9 mouse cellular contexts compared by ENCODE assay signal in the genomic region with DNA sequence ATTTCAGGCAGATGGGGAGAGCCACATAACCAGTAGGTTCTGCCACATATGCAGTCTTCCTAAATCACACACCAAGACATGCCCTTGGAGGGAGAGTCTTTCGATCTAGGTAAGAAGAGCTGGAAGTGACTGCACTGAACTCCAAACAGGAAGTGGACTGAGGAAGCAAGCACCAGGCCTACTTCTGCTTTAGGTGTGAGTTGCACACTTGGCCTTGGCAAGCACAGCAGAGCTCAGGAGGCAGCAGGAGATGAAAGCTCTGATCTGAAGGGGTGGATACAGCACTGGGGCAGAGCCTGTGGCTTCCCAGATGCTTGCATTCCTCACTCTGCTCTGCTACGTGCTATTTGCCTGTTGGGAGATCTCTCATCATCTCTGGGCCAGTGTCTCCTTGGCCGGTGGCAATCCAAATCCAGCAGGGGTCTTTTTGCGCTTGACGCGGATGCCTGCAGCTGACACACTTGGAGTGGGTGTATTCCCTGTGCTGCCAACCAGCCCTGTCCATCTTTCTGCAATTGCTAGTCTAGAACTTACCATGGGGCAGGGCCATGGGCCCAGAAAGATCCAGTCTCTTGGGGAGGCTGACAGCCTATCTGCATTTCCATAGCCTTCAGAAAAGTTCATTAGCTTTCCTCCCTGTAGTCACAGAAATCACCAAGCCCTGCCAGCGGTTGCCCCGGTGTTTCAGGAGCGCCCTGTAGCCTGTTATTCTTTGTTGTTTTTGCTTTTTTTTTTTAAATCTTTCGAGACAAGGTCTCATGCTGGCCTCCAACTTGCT. TPM values are rescaled to one million over a fixed set of nuclear protein-coding genes. Genes with fewer than 3 reads are reported as not detected.
DNase-seq lines count a peak whose midpoint lies in the region; ATAC-seq and TF ChIP-seq lines count a peak whose summit lies in the region.
"Had no signal": no experiment of that assay in that cellular context is flagged by ENCODE, and none has a peak within 500 bp of the region (broad histone marks: within the 10 kb centered on the region; RNA-seq: fewer than 3 reads in every experiment).

No protein-coding gene starts in this region.

- peaks cover 77% of the 10 kb centered on the region for H3K4me1 ChIP-seq in heart, embryonic 13.5 days
- H3K4me1 ChIP-seq in lung, postnatal 0 days (ENCODE audit: insufficient read depth, low read depth, low read length): peaks cover 13% of the 10 kb centered on the region
- 0 out of 2 replicates have a peak, but pooled peaks cover 4% of the 10 kb centered on the region for H3K4me1 ChIP-seq in forebrain, embryonic 15.5 days

- peak overlapping the region; percentile 57 for H3K27ac ChIP-seq in heart, embryonic 13.5 days (replicated peaks)
- 0 out of 2 replicates have a peak overlapping the region, but pooled peaks have one; percentile 12 for H3K27ac ChIP-seq in lung, postnatal 0 days (ENCODE audit: low read length)
- H3K27ac ChIP-seq in forebrain, embryonic 15.5 days (replicated peaks): no peak overlapping the region

- TF ChIP-seq CTCF in lung, postnatal 0 days (IDR thresholded peaks at IDR 0.05): no peak

- DNase-seq in heart, postnatal 4 days: no peak
- peak; percentile 60 to 67 for DNase-seq in B cell, adult 2 months
- DNase-seq in lung, postnatal 0 days (ENCODE audit: low spot score): peak; percentile 52
- DNase-seq in left cerebral cortex, adult 8-10 months (ENCODE audit: low spot score in 2 of 2): no peak

- ATAC-seq in heart, embryonic 13.5 days (ENCODE audit: extremely low read depth, insufficient number of reproducible peaks, low FRiP score, low TSS enrichment): no peak
- ATAC-seq in granulocyte monocyte progenitor cell, adult 5-6 weeks (replicated peaks; ENCODE audit: poor library complexity, severe bottlenecking): peak; percentile 53
- ATAC-seq in lung, postnatal 0 days: peak; percentile 12; the same call in 1 of the 2 replicates
- ATAC-seq in megakaryocyte-erythroid progenitor cell, adult 5-6 weeks (replicated peaks; ENCODE audit: low FRiP score, low TSS enrichment, poor library complexity, severe bottlenecking): no peak
- no peak for ATAC-seq in forebrain, embryonic 15.5 days (replicated peaks)

- no peaks in the 10 kb centered on the region for H3K36me3 ChIP-seq in heart, embryonic 13.5 days
- no peaks in the 10 kb centered on the region for H3K36me3 ChIP-seq in lung, postnatal 0 days (ENCODE audit: insufficient read depth, low read length)
- H3K36me3 ChIP-seq in forebrain, embryonic 15.5 days: no peaks in the 10 kb centered on the region

- no peak overlapping the region for H3K4me2 ChIP-seq in heart, embryonic 13.5 days
- H3K4me2 ChIP-seq in lung, postnatal 0 days (replicated peaks; ENCODE audit: low read depth, low read length): no peak overlapping the region
- H3K4me2 ChIP-seq in forebrain, embryonic 15.5 days (replicated peaks): no peak overlapping the region

- H3K9me3 ChIP-seq in heart, embryonic 13.5 days: no peaks in the 10 kb centered on the region
- H3K9me3 ChIP-seq in lung, postnatal 0 days (ENCODE audit: low read length): no peaks in the 10 kb centered on the region
- no peaks in the 10 kb centered on the region for H3K9me3 ChIP-seq in forebrain, embryonic 15.5 days

- no peak for TF ChIP-seq EP300 in lung, postnatal 0 days (IDR thresholded peaks at IDR 0.05)

- WGBS in heart, embryonic 13.5 days: 58% methylated on average over 10 of the region's 10 CpGs
- WGBS in lung, postnatal 0 days: 67% methylated on average over 10 of the region's 10 CpGs
- 66% methylated on average over 10 of the region's 10 CpGs for WGBS in forebrain, embryonic 15.5 days

- H3K9ac ChIP-seq in heart, embryonic 13.5 days: peak overlapping the region; percentile 35; the same call in 1 of the 2 replicates
- no peak overlapping the region for H3K9ac ChIP-seq in lung, postnatal 0 days (replicated peaks; ENCODE audit: low read depth)
- H3K9ac ChIP-seq in forebrain, embryonic 15.5 days (replicated peaks): no peak overlapping the region

- no peaks in the 10 kb centered on the region for H3K27me3 ChIP-seq in heart, embryonic 13.5 days (replicated peaks)
- H3K27me3 ChIP-seq in lung, postnatal 0 days (replicated peaks; ENCODE audit: insufficient read depth, low read length): no peaks in the 10 kb centered on the region
- H3K27me3 ChIP-seq in forebrain, embryonic 15.5 days: no peaks in the 10 kb centered on the region

- H3K4me3 ChIP-seq in heart, embryonic 13.5 days: no peak overlapping the region
- H3K4me3 ChIP-seq in lung, postnatal 0 days (ENCODE audit: low read depth, low read length): no peak overlapping the region
- H3K4me3 ChIP-seq in forebrain, embryonic 15.5 days: no peak overlapping the region

RNA-seq across cellular contexts. Expression of gene Ankdd1a, which starts 25.8 kb away (rescaled TPM):
- not detected in 2 replicates for polyA plus RNA-seq in heart, embryonic 13.5 days (2015; fragmentation: Nextera tagmentation; extraction: Ambion mirVana)
- total RNA-seq in heart, postnatal 4 days (2021): not detected
- not detected in 2 replicates for total RNA-seq in granulocyte monocyte progenitor cell, adult 5-6 weeks (2014; fragmentation: Nextera tagmentation)
- total RNA-seq in granulocyte monocyte progenitor cell, adult 5-6 weeks (2017): not detected in 2 replicates
- polyA plus RNA-seq in lung, postnatal 0 days (2015; fragmentation: Nextera tagmentation; extraction: Ambion mirVana): not detected in 2 replicates
- total RNA-seq in megakaryocyte-erythroid progenitor cell, adult 5-6 weeks (2014; fragmentation: Nextera tagmentation): not detected in 2 replicates
- not detected in 2 replicates for total RNA-seq in megakaryocyte-erythroid progenitor cell, adult 5-6 weeks (2017)
- 0.23 and 0.26 TPM in 2 replicates for polyA plus RNA-seq in forebrain, embryonic 15.5 days (2015; fragmentation: Nextera tagmentation; extraction: Ambion mirVana)
- total RNA-seq in left cerebral cortex, adult 8-10 months (2022): 1 to 10 TPM; 3.8 to 6.4 (median 4.8) TPM
- total RNA-seq: heart, adult 18-20 months had no signal

RNA-seq across cellular contexts. Expression of gene Plekho2, which starts 34.0 kb away (rescaled TPM):
- polyA plus RNA-seq in heart, embryonic 13.5 days (2015; fragmentation: Nextera tagmentation; extraction: Ambion mirVana): 10.7 and 11.9 TPM in 2 replicates
- total RNA-seq in heart, postnatal 4 days (2021): 10 to 100 TPM; 17.9 to 19.4 TPM
- 15.4 and 20.2 TPM in 2 replicates for total RNA-seq in granulocyte monocyte progenitor cell, adult 5-6 weeks (2014; fragmentation: Nextera tagmentation)
- total RNA-seq in granulocyte monocyte progenitor cell, adult 5-6 weeks (2017): 7.1 and 12.6 TPM in 2 replicates
- polyA plus RNA-seq in lung, postnatal 0 days (2015; fragmentation: Nextera tagmentation; extraction: Ambion mirVana): 20.3 and 21.1 TPM in 2 replicates
- total RNA-seq in megakaryocyte-erythroid progenitor cell, adult 5-6 weeks (2014; fragmentation: Nextera tagmentation): 29.1 and 29.3 TPM in 2 replicates
- 14.2 and 16.8 TPM in 2 replicates for total RNA-seq in megakaryocyte-erythroid progenitor cell, adult 5-6 weeks (2017)
- 5.1 and 5.2 TPM in 2 replicates for polyA plus RNA-seq in forebrain, embryonic 15.5 days (2015; fragmentation: Nextera tagmentation; extraction: Ambion mirVana)
- 10 to 100 TPM; 16.3 to 24.5 (median 18.9) TPM for total RNA-seq in left cerebral cortex, adult 8-10 months (2022)

RNA-seq across cellular contexts. Expression of gene Pif1, which starts 41.1 kb away (rescaled TPM):
- 10.3 and 11.8 TPM in 2 replicates for polyA plus RNA-seq in heart, embryonic 13.5 days (2015; fragmentation: Nextera tagmentation; extraction: Ambion mirVana)
- 1 to 10 TPM; 6.2 to 7.6 TPM for total RNA-seq in heart, postnatal 4 days (2021)
- 5.3 and 5.4 TPM in 2 replicates for total RNA-seq in granulocyte monocyte progenitor cell, adult 5-6 weeks (2014; fragmentation: Nextera tagmentation)
- 8.7 and 13.2 TPM in 2 replicates for total RNA-seq in granulocyte monocyte progenitor cell, adult 5-6 weeks (2017)
- 0.56 and 0.87 TPM in 2 replicates for polyA plus RNA-seq in lung, postnatal 0 days (2015; fragmentation: Nextera tagmentation; extraction: Ambion mirVana)
- 5.0 and 14.3 TPM in 2 replicates for total RNA-seq in megakaryocyte-erythroid progenitor cell, adult 5-6 weeks (2014; fragmentation: Nextera tagmentation)
- 6.5 and 6.6 TPM in 2 replicates for total RNA-seq in megakaryocyte-erythroid progenitor cell, adult 5-6 weeks (2017)
- 11.8 and 12.4 TPM in 2 replicates for polyA plus RNA-seq in forebrain, embryonic 15.5 days (2015; fragmentation: Nextera tagmentation; extraction: Ambion mirVana)
- total RNA-seq in left cerebral cortex, adult 8-10 months (2022): under 1 TPM; 0.18 to 0.63 (median 0.26) TPM
- total RNA-seq: heart, adult 18-20 months had no signal

Comparison
In these comparisons a context has a peak if more than half of its experiments do, and no peak if none do; other contexts are left out.
1. ATAC-seq: peak in granulocyte monocyte progenitor cell, adult 5-6 weeks (single experiment) and lung, postnatal 0 days (single experiment); none in heart, embryonic 13.5 days (single experiment), megakaryocyte-erythroid progenitor cell, adult 5-6 weeks (single experiment) and forebrain, embryonic 15.5 days (single experiment).
2. DNase-seq: peak in B cell, adult 2 months (2 of 2) and lung, postnatal 0 days (single experiment); none in heart, postnatal 4 days (single experiment) and left cerebral cortex, adult 8-10 months (0 of 2).
3. RNA of gene Ankdd1a, which starts 25.8 kb away (total RNA-seq): 3.8 to 6.4 TPM in left cerebral cortex, adult 8-10 months; not detected in heart, postnatal 4 days, not detected in megakaryocyte-erythroid progenitor cell, adult 5-6 weeks and not detected in granulocyte monocyte progenitor cell, adult 5-6 weeks; every median in the first group is over 4 times any median in the second.